Mouse (Mus musculus) embryo, embryonic 10.5 days (tissue): ENCODE measurements around the gene Rpl6.
"Not testable (repeated sequence)": the region's sequence is repeated elsewhere in the genome, so short reads cannot be mapped to it uniquely, and the experiment has no call there.

Source experiments
- DNase-seq: peaks from one replicate; pipeline ENCODE4 v3.0.0-alpha.2; 2015; ENCODE audit warnings: low spot score

The Rpl6 gene

DNA sequence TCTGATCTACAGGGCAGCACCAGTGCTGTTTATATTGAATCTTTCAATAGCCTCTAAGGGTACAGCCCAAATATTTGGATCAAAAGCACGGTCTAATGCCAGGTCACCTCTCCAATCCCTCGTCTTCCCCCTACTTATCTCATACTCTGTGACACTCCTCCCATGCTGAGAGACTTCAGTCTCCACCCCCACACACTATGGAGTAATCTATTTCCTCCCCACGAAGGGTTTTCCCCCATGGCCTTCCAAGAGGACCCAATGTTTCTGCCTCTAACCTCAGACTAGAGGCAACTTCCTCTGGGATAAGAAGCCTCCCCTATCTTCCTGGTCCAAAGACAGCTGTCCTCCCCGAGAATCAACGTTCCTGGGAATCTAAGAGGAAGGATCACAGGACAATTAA, 7.5 kb upstream of the Rpl6 start:
- DNase-seq, result no peak

DNA sequence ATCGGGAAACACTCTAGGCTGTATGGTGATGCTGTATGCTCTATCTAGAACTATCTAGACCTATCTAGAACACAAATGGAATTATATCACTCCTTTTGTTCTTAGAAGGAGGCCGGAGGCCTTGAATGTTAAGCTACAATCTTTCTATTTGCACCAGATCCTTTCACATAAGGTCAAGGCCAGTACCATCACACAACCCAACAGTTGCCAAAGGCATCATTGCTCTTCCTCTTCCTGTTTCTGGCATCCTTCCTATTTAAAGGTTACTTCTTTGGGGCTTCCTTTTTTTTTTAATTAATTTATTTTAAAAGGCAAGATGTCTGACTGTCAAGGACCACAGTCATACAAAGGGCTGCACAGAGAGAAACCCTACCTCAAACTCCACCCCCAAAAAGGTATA, 6.9 kb upstream of the Rpl6 start:
- DNase-seq, result no peak

DNA sequence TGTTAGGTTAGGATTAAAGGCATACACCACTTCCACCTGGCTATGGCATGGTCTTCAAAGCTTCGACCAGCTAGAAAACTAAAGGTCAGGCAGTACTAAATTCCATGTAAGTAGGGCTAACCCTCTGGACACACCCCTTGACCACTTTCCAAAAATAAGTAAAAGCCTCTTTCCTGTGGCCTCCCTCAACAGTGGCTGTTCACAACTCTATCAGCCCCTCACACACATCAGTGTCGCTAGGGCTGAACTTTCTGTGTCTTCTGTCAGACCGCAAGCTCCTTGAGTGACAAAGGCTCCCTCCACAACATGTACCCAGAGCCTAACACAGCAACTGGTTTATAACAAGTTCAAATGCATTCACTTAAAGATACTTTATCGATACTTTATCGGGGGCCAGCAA, 5.9 kb upstream of the Rpl6 start:
- no peak for DNase-seq

DNA sequence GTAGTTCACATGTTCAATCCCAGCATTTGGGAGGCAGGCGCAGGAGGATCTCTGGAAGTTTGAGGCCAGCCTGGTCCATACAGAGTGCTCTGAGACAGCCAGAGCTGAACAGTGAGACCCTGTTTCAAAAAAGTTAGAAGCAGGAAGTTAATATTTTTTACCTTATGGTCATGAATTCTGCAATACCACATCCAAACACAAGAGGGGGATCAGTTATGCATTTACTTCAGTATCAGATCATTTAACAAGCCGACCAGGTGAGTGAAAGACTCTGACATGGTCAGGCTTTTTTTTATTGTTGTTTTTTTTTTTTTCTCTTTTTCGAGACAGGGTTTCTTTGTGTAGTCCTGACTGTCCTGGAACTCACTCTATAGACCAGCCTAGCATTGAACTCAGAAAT, 2.5 kb upstream of the Rpl6 start:
- DNase-seq, result peak; percentile 76

DNA sequence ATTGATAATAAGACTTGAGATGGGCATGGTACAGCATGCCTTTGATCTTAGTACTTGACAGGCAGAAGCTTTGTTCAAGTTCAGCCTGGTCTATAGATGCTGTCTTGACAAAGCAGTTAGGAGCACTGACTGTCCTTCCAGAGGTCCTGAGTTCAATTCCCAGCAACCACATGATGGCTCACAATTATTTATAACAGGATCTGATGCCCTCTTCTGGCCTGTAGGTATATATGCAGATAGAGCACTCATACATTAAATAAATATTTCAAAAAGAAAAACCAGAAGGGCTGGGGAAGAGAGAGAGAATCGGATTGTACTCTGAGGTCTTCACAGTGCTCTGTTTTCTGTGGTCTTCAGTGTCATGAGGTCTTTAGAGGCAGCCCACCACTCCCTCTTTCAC, 1.8 kb upstream of the Rpl6 start:
- no peak for DNase-seq

DNA sequence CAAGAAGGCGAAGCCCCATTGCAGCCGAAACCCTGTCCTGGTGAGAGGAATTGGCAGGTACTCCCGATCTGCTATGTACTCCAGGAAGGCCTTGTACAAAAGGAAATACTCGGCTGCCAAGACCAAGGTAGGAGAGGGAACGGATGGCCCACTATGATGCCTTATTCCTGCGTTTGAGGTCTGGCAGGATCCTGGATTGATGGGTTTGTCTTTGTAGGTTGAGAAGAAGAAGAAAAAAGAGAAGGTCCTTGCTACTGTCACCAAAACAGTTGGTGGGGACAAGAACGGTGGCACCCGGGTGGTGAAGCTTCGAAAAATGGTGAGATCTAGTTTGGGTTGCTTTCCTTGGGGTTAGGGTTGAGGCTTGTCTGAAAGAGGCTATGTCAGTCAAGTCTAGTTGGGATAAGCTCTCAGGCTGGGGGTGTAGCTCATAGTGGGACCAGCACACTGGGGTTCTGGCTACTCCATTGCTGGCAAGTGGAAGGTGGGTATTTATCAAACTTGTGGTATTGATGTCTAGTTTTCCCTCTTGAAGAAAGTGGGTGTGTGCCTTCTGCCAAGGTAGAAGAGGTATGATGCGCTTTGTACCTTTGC, 1.4 kb downstream of the Rpl6 start:
- DNase-seq, result not testable (repeated sequence)

DNA sequence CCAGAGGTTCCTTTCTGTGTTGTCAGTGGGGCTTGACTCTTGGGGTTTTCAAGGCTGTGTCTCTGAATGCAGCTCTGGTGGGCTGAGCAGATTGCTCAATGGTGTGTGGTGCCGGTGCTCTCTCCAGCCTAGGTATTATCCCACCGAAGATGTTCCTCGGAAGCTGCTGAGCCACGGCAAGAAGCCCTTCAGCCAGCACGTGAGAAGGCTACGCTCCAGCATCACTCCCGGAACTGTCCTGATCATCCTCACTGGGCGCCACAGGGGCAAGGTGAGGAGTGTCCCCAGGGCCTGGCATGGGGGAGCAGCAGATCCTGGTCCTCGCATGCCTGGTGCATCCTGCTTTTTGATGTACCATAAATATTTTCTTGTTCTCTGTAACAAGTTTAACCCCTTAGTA, 2.3 kb downstream of the Rpl6 start:
- no peak for DNase-seq

DNA sequence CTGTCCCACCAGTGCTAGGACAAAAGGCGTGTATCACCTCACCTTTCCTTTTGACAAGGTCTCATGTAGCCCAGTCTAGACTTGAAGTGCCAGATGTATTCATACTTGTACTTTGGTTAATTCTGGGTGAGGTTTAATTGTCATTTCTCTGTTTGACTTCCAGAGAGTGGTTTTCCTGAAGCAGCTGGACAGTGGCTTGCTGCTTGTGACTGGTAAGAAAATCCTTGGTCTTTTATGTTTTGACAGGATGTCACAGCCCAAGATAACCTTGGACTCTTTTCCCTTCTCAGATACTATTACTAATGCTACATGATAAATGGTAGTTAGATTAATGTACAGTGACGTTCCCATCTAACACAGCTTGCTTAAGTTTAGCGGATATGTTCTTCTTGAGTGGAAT, 2.7 kb downstream of the Rpl6 start:
- DNase-seq, result no peak

DNA sequence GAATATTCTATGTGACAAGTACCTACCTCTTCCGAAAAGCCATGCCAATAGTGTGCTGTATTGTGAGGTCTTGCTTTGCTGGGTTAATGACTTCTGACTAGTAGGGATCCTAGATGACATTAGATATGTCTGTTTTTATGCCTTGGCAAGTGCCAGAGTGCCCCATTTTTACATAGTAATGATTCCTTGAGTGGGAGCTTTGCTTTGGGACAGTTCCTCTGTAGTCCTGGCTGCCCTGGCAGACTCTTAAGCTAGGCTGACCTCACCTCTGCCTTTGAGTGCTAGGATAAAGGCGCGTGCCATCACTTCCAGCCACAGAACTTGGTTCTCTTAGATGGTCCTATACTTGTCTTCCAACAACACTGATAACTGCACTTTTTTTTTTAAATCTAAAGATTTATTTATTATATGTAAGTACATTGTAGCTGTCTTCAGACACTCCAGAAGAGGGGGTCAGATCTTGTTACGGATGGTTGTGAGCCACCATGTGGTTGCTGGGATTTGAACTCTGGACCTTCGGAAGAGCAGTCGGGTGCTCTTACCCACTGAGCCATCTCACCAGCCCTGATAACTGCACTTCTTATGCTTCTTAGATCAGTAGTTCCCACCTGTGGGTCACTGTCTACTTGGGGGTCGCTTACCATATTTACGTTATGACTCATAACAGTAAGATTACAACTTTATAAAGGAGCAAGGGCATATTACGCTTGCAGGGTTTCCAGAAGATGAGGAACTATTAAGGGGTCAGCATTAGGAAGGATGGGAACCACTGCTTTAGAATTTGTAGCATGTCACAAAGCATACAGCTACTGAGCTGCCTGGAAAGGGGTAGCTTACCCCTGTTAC, 5.7 kb downstream of the Rpl6 start:
- no peak for DNase-seq

DNA sequence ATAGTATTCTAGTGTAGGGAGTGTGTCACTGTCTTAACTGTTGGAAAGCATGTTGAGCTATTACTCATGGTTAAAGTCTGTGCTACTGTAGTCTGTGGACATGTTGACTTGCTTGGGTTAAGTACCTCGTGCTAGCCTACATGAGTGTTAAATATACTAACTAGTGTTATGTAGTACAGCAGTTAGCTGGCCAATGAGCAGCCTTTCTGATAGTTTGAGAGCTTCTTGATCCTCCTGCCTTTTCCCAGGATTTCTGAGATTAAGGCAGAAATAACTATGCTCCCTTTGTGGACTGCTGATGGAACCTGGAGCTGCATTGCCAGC, 6.3 kb downstream of the Rpl6 start:
- no peak for DNase-seq

DNA sequence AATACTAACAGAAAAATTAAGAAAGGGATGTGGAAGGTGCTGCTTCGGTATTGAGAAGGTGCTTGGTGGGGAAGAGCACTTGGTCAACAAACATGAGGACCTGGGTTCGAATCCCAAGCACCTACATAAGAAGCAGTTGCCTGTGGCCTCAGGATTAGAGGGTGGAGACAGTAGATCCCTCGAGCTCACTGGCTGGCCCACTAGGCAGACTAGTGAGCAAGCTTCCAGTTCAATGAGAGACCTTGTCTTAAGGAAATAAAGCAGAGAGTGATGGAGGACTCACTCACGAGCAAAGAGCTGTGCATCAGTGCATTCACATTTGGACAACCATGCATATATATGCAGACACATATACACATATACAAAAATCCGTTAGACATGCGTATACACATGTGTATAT, 7.8 kb downstream of the Rpl6 start:
- DNase-seq, result no peak

DNA sequence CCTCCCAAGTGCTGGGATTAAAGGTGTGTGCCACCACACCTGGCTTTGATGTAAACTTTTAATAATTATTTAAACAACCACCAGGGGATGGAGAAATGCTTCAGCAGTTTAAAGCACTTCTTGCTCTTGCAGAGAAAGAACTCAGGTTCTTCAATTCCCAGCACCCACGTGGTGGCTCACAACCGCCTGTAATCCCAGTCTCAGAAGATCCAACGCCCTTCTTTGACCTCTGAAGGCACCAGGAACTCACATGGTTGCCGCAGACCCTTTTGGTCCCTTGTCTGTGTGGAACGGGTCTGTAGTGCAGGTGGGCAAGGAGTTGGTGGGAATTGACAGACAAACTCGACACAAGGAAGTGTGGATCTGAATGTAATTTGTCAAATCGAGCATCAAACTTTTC, 10.4 kb downstream of the Rpl6 start:
- no peak for DNase-seq

DNA sequence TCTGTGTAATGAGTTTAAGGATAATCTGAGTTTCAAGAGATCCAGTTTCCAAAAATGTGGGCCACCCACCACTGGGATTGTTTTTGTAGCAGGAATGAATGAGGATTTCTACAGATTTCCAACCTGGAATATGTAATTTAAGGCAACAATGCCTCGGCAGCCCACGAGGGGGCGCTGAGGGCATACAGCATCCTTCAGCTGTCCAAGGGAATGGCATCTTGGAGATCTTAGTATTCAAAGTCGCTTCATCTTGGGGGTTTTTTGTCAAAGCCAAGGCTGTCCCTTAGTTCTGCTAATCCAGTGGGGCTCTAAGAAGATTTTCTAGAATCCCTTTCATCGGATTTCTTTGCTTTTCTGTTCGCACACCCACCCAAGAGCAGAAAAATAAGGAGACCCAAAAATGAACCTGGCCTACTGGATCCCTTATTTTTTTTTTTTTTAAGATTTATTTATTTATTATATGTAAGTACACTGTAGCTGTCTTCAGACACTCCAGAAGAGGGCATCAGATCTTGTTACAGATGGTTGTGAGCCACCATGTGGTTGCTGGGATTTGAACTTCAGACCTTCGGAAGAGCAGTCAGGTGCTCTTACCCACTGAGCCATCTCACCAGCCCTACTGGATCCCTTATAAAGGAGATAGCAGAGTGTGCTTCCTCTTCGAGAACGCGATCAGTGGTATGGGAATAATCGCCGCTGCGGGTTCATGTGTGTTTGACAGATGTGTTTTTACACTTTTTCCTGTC, 11.3 kb downstream of the Rpl6 start:
- peak; percentile 82 for DNase-seq

DNA sequence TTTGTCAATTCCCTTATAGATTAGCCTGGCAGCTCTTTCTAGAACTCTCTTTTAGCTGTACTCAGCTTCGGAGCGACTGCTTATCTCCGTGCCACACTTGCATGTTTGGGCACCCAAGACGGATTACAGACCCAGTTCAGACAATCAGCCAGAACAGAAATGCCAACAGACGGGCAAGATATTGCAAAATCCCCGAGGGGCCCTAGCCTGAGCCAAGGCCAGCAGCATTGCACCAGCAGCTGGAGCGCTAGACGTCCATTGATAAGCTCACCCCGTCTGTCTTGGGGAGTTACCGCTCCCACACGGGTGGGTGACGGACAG, 11.8 kb downstream of the Rpl6 start:
- DNase-seq, result no peak

DNA sequence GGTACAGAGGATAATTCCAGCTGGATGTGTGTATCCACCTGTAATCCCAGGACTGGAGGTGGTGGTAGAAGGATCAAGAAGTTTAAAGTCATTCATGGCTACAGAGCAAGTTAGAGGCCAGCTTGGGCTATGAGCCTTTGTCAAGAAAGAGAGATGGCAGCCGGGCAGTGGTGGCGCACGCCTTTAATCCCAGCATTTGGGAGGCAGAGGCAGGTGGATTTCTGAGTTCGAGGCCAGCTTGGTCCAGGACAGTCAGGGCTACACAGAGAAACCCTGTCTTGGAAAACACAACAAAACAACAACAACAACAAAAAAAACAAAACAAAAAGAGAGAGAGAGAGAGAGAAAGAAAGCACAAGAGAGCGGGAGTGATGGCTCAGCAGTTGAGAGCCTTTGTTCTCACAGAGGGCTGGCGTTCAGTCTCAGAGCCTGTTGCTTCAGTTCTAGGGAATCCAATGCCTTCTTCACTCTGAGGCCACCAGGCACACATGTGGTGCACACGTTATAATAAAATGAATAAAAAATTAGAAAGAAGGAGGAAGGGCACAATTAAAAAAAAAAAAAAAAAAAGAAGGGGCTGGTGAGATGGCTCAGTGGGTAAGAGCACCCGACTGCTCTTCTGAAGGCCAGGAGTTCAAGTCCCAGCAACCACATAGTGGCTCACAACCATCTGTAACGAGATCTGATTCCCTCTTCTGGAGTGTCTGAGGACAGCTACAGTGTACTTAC, 12.5 kb downstream of the Rpl6 start:
- not testable (repeated sequence) for DNase-seq

DNA sequence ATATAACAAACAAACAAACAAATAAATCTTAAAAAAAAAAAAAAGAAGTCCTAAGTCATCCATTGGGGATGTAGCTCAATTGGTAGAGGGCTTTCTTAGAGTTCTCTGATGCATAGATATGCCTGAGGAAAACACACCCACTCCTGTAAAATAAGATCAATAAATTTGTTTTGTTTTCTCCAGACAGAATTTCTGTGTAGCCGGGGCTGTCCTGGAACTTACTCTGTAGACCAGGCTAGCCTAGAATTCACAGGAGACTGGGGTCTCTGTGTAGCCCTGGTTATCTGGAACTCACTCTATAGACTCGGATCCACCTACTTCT, 13.0 kb downstream of the Rpl6 start:
- no peak for DNase-seq

DNA sequence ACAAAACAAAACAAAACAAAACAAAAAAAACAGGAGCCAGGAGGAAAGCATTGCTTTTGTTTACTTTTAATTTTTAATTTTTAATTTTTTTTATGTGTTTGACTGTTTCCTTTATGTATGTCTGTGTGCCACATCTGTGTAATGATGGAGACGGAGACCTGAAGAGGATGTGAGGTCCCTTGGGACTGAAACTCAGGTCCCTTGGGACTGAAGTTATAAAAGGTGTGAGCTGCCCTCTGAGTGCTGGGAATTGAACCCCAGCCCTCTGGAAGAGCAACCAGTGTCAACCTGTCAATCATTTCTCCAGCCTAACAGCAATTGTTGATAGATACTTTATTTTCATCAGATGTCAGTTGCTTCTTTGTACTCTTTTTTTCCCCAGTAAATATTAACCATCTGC, 14.9 kb downstream of the Rpl6 start:
- DNase-seq, result no peak

DNA sequence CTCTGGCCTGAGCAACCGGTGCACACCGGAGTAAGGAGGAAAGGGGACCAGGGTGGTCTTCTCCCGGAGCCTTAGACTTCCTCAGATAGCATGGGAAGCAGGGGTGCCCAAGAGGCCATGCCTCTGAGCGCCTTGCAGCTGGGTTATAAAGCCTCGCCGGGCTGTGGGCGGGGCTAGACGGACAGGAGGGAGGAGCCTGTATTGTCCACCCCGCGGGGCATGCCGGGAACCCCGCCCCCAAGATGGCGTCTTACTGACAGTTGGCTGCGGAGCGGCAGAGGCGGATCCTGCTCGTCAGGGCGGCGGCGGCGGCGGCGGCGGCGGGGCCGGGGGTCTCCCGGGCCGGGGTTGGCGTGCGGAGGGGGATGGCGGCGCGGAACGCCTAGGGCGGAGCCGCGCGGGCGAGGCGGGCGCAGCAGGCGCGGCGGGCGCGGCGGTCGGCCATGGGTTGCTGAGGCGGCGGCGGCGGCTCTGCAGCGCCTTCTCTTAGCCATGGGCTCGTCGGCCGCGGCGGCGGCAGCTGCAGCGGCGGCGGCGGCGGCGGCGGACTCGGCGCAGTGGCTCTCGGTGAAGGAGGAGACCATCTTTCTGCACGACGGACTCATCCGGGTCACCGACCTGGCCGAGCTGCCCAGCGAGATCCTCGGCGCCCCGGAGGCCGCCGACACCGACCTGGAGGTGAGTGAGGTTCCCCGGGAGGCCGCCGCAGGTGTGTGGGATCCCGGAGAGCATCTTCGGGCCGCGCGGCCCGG, 15.9 kb downstream of the Rpl6 start, which contains the start of gene Hectd4:
Hectd4 (plus strand) TSS at position 240 of the 752 bp plus-strand sequence.
- DNase-seq, result peak; percentile 97

DNA sequence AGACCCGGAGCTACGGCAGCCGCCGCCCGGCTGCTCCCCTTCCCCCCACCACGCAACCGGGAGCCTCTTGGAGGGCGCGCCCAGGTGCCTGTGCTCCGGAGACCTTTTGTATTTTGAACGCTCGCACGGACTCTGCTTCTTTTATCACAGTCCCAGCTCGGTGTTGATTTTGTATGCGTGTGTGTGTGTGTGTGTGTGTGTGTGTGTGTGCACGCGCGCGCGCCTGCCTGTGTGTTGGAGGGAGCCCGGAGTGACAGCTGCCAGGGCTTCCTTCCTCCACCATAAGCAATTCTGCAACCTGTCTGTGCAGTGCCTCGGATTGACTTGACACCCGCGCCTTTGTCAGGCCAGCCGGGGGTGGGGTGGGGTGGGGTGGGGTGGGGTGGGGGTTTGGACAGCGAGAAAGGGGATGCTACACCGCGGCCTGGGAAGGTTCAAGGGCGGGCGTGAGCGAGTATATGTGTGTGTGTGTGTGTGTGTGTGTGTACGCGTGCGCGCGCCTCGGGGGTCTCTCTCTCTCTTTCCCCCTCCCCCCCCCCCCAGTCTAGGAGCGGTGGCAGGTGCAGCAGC, 16.5 kb downstream of the Rpl6 start:
- peak; percentile 51 for DNase-seq

DNA sequence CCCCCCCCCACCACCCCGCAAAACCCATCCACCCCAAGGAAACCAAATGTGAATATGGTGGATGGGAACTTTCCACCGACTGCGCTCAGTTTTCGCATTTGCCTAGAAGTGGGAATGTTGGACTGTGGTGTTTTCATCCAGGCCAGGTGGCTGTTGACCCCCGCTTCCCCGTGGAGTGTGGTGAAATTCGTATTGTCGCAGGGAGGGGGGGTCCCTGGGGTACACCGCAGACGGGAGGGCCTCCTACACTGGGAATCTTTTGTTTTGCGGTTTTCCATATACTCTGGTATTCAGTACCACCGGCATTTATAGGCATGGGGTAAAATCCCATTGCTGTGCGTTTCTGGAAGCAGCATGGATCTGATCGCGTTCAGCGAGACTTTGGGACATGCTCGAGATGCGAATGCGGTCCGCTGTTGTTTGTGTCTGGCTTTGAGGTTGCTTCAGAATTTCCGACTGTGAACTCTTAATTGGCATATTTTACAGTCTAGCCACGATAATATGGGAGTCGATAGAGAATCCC, 17.1 kb downstream of the Rpl6 start:
- no peak for DNase-seq

DNA sequence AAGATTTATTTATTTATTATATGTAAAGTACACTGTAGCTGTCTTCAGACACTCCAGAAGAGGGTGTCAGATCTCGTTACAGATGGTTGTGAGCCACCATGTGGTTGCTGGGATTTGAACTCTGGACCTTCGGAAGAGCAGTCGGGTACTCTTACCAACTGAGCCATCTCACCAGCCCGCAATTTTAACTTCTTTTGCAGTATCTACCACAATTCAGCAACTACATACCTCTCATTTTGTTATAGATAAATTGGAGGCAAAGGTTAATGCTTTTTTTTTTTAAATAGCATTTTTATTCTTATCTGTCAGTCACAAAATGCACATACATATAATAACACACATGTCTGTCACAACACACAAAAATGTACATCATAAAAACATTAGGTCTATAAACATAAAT, 19.7 kb downstream of the Rpl6 start:
- DNase-seq, result not testable (repeated sequence)

DNA sequence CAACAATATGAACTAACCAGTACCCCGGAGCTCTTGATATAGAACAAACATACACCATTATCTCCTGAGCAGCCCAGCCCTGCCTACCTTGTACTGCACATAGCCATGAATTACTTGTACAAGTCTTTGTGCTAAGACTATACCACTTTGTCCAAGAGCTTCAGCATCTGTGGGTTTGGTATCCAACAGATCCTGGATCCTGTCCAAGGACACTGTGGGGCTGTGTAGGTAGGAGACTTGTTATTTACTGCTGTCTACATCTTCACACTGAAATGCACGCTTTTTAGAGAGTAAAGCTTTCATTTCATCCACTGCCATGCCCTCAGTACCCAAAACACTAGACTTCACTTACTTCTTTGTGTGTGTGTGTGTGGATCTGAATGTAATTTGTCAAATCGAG, 20.6 kb downstream of the Rpl6 start:
- no peak for DNase-seq
